Mouse (Mus musculus) liver, postnatal 0 days (tissue): Measurements from ENCODE around the gene 1700024P04Rik.

Experiments used
- CTCF ChIP-seq: sonication (generic); IDR thresholded peaks from 2 replicates; pipeline ENCODE4 v1.5.1; 2016; ENCODE audit warnings: antibody characterized with exemption, low read depth
- EP300 ChIP-seq: IDR thresholded peaks from 2 replicates; pipeline ENCODE4 v1.6.1; 2016; ENCODE audit warnings: antibody characterized with exemption, low read depth, mild to moderate bottlenecking

DNA sequence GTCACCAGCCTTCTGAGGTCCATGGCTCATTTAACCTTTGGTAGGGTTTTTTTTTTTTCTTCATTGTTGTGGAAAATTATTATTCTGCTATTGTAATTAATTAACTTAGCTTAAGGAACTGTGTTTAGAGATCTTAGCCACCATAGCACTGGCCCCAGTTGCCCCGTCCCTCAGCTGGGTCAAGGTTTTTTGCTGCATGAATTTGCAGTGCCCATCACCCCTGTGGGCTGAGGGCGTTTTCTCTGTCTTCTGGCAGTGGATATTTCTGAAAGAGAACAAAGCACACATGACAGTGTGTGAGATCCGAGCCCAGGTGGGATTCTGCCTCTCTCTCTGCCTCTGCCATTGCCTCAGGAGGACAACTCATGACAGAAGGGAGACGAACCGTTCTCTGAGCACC, 28.5 kb upstream of the 1700024P04Rik start:
- TF ChIP-seq CTCF, result no peak
- no peak for TF ChIP-seq EP300
